Mouse (Mus musculus) heart, postnatal 14 days (tissue): ENCODE measurements around the gene Cpa2. TPM values are rescaled to one million over a fixed set of nuclear protein-coding genes. Genes with fewer than 3 reads are reported as not detected.

ENCODE experiments used
- total RNA-seq, 2 experiments: library from RNA; stranded (reverse); gene quantifications; 2 replicates each; pipeline ENCODE4 v1.2.3; 2021

Gene Cpa2
- total RNA-seq, 2 experiments from 2014 or later = not detected

Other genes with a start within 250 kb of the Cpa2 start
- 10 to 100 TPM; 82.5 to 86.3 TPM for gene Ube2h, start 237.0 kb upstream of the Cpa2 start, total RNA-seq
- 10 to 100 TPM; 15.5 to 17.2 TPM for gene Zc3hc1, start 150.6 kb upstream of the Cpa2 start, total RNA-seq
- 10 to 100 TPM; 58.4 to 60.8 TPM for gene Klhdc10, start 139.7 kb upstream of the Cpa2 start, total RNA-seq
- gene Tmem209, start 31.8 kb upstream of the Cpa2 start, total RNA-seq = 1 to 10 TPM; 6.9 to 7.6 TPM
- gene Ssmem1, start 31.7 kb upstream of the Cpa2 start, total RNA-seq = under 1 TPM in 1 of 2 experiments, not detected in 1; 0.24 TPM
- gene Cpa4, start 26.8 kb downstream of the Cpa2 start, total RNA-seq = not detected
- gene Cpa5, start 69.4 kb downstream of the Cpa2 start, total RNA-seq = not detected
- 1 to 10 TPM; 1.0 to 2.4 TPM for gene Cpa1, start 97.6 kb downstream of the Cpa2 start, total RNA-seq
- gene Cep41, start 152.2 kb downstream of the Cpa2 start, total RNA-seq = 1 to 10 TPM; 2.9 to 3.1 TPM
- 10 to 100 TPM; 51.2 to 65.0 TPM for gene Mest, start 182.0 kb downstream of the Cpa2 start, total RNA-seq